In genomic region chr13:5591837-5592555, GRCm38 (mm10) we compare ENCODE assay signal across 8 mouse cellular contexts.
DNase-seq lines count a peak whose midpoint lies in the region; ATAC-seq lines count a peak whose summit lies in the region.

No protein-coding gene starts in this region.

- no peaks in the 10 kb centered on the region for H3K27me3 ChIP-seq in forebrain, embryonic 11.5 days (ENCODE audit: control insufficient read depth, insufficient read depth, low read length)
- no peaks in the 10 kb centered on the region for H3K27me3 ChIP-seq in forebrain, embryonic 14.5 days (replicated peaks; ENCODE audit: control insufficient read depth, insufficient read depth, low read length)
- no peaks in the 10 kb centered on the region for H3K27me3 ChIP-seq in neural tube, embryonic 11.5 days (ENCODE audit: control insufficient read depth, insufficient read depth, low read length)
- H3K27me3 ChIP-seq in liver, embryonic 12.5 days (replicated peaks): no peaks in the 10 kb centered on the region

- no peak overlapping the region for H3K27ac ChIP-seq in forebrain, embryonic 11.5 days (ENCODE audit: low read depth, low read length)
- no peak overlapping the region for H3K27ac ChIP-seq in forebrain, embryonic 14.5 days (ENCODE audit: low read depth, low read length)
- H3K27ac ChIP-seq in neural tube, embryonic 11.5 days (ENCODE audit: low read depth, low read length): no peak overlapping the region
- H3K27ac ChIP-seq in liver, embryonic 12.5 days: peak overlapping the region; percentile 18; the same call in 1 of the 2 replicates

- H3K9ac ChIP-seq in forebrain, embryonic 11.5 days (ENCODE audit: low read length): no peak overlapping the region
- H3K9ac ChIP-seq in forebrain, embryonic 14.5 days (ENCODE audit: low read length): no peak overlapping the region
- no peak overlapping the region for H3K9ac ChIP-seq in neural tube, embryonic 11.5 days (ENCODE audit: low read length)
- no peak overlapping the region for H3K9ac ChIP-seq in liver, embryonic 12.5 days

- H3K4me1 ChIP-seq in forebrain, embryonic 11.5 days (replicated peaks; ENCODE audit: control insufficient read depth, insufficient read depth, low read length): no peaks in the 10 kb centered on the region
- H3K4me1 ChIP-seq in forebrain, embryonic 14.5 days (ENCODE audit: control insufficient read depth, insufficient read depth, low read length): no peaks in the 10 kb centered on the region
- no peaks in the 10 kb centered on the region for H3K4me1 ChIP-seq in neural tube, embryonic 11.5 days (ENCODE audit: control insufficient read depth, insufficient read depth, low read length)
- no peaks in the 10 kb centered on the region for H3K4me1 ChIP-seq in liver, embryonic 12.5 days

- H3K4me3 ChIP-seq in forebrain, embryonic 11.5 days (ENCODE audit: low read depth, low read length): no peak overlapping the region
- H3K4me3 ChIP-seq in forebrain, embryonic 14.5 days (ENCODE audit: low read depth, low read length): no peak overlapping the region
- H3K4me3 ChIP-seq in neural tube, embryonic 11.5 days (ENCODE audit: low read depth, low read length): no peak overlapping the region
- no peak overlapping the region for H3K4me3 ChIP-seq in liver, embryonic 12.5 days

- H3K36me3 ChIP-seq in forebrain, embryonic 11.5 days (ENCODE audit: control insufficient read depth, insufficient read depth, low read length): no peaks in the 10 kb centered on the region
- H3K36me3 ChIP-seq in forebrain, embryonic 14.5 days (ENCODE audit: control insufficient read depth, insufficient read depth, low read length): no peaks in the 10 kb centered on the region
- H3K36me3 ChIP-seq in neural tube, embryonic 11.5 days (ENCODE audit: control insufficient read depth, insufficient read depth, low read length): no peaks in the 10 kb centered on the region
- H3K36me3 ChIP-seq in liver, embryonic 12.5 days: no peaks in the 10 kb centered on the region

- 71% methylated on average over 4 of the region's 4 CpGs for WGBS in forebrain, embryonic 11.5 days
- 61% methylated on average over 4 of the region's 4 CpGs for WGBS in forebrain, embryonic 14.5 days
- 67% methylated on average over 4 of the region's 4 CpGs for WGBS in neural tube, embryonic 11.5 days
- WGBS in liver, embryonic 12.5 days (ENCODE audit: insufficient replicate concordance): 3% methylated on average over 4 of the region's 4 CpGs

- H3K9me3 ChIP-seq in forebrain, embryonic 11.5 days (ENCODE audit: control insufficient read depth, low read length): no peaks in the 10 kb centered on the region
- no peaks in the 10 kb centered on the region for H3K9me3 ChIP-seq in forebrain, embryonic 14.5 days (replicated peaks; ENCODE audit: control insufficient read depth, low read length)
- no peaks in the 10 kb centered on the region for H3K9me3 ChIP-seq in neural tube, embryonic 11.5 days (ENCODE audit: control insufficient read depth, low read length)
- H3K9me3 ChIP-seq in liver, embryonic 12.5 days (replicated peaks): no peaks in the 10 kb centered on the region

- H3K4me2 ChIP-seq in forebrain, embryonic 11.5 days (ENCODE audit: low read depth, low read length, severe bottlenecking): no peak overlapping the region
- H3K4me2 ChIP-seq in forebrain, embryonic 14.5 days (ENCODE audit: low read length): no peak overlapping the region
- no peak overlapping the region for H3K4me2 ChIP-seq in neural tube, embryonic 11.5 days (ENCODE audit: low read depth)
- peak overlapping the region; percentile 18; the same call in 1 of the 2 replicates for H3K4me2 ChIP-seq in liver, embryonic 12.5 days

- ATAC-seq in forebrain, embryonic 11.5 days (replicated peaks; ENCODE audit: low FRiP score): peak; percentile 65
- no peak for ATAC-seq in forebrain, embryonic 14.5 days
- ATAC-seq in neural tube, embryonic 11.5 days (ENCODE audit: insufficient read depth, low FRiP score, low TSS enrichment): peak; percentile 82
- peak; percentile 54 for ATAC-seq in liver, embryonic 12.5 days

- DNase-seq in forebrain, embryonic 11.5 days (ENCODE audit: low spot score): no peak
- DNase-seq in forebrain, embryonic 14.5 days (ENCODE audit: low spot score): no peak
- DNase-seq in neural tube, embryonic 11.5 days (ENCODE audit: low spot score): peak; percentile 10
- DNase-seq in neural tube, embryonic 10.5 days (ENCODE audit: extremely low spot score, low spot score): no peak
- peak; percentile 47 for DNase-seq in retina, postnatal 1 day
- DNase-seq in cerebellum, postnatal 25 days: no peak
- DNase-seq in adrenal gland, adult 8-10 months: no peak

Comparison
In these comparisons a context has a peak if more than half of its experiments do, and no peak if none do; other contexts are left out.
1. DNase-seq: peak in neural tube, embryonic 11.5 days (single experiment) and retina, postnatal 1 day (single experiment); none in forebrain, embryonic 11.5 days (single experiment), forebrain, embryonic 14.5 days (single experiment), neural tube, embryonic 10.5 days (single experiment), cerebellum, postnatal 25 days (0 of 2) and adrenal gland, adult 8-10 months (single experiment).